Mouse (Mus musculus): ENCODE measurements around the gene Taar8a. TPM values are rescaled to one million over a fixed set of nuclear protein-coding genes. Genes with fewer than 3 reads are reported as not detected.
"Not testable (repeated sequence)": the region's sequence is repeated elsewhere in the genome, so short reads cannot be mapped to it uniquely, and the experiment has no call there.

Taar8a gene
- polyA plus RNA-seq, 1 experiment from 2014 or later: not detected

GRCm38 (mm10) chr10:24080166-24080565 is 3.9 kb downstream of the Taar8a start:
- WGBS: 44% methylated on average over 3 of the region's 3 CpGs
- ATAC-seq (replicated peaks; ENCODE audit: low FRiP score) (peak; percentile 47; the same call in 1 of the 2 replicates), DNase-seq (ENCODE audit: low spot score) (no peak)
- H3K4me3 ChIP-seq (ENCODE audit: low read depth, low read length): no peak overlapping the region
- no peak overlapping the region for H3K9ac ChIP-seq (ENCODE audit: low read depth, low read length)
- no peak overlapping the region for H3K4me2 ChIP-seq
- no peaks in the 10 kb centered on the region for H3K36me3 ChIP-seq (ENCODE audit: control insufficient read depth, insufficient read depth, low read length)
- no peak overlapping the region for H3K27ac ChIP-seq (ENCODE audit: low read depth, low read length)
- H3K4me1 ChIP-seq (replicated peaks; ENCODE audit: control insufficient read depth, insufficient read depth, low read length): no peaks in the 10 kb centered on the region
- no peaks in the 10 kb centered on the region for H3K9me3 ChIP-seq (ENCODE audit: control insufficient read depth, low read length)
- no peaks in the 10 kb centered on the region for H3K27me3 ChIP-seq (replicated peaks; ENCODE audit: control insufficient read depth, insufficient read depth, low read length)

GRCm38 (mm10) chr10:24085936-24086335 is 9.6 kb downstream of the Taar8a start:
- DNase-seq (ENCODE audit: low spot score) (no peak), ATAC-seq (replicated peaks; ENCODE audit: low FRiP score) (no peak)
- Histone ChIP-seq H3K4me1 (replicated peaks; ENCODE audit: control insufficient read depth, insufficient read depth, low read length) (no peaks in the 10 kb centered on the region), H3K4me3 (ENCODE audit: low read depth, low read length) (no peak overlapping the region), H3K27me3 (replicated peaks; ENCODE audit: control insufficient read depth, insufficient read depth, low read length) (no peaks in the 10 kb centered on the region), H3K9ac (ENCODE audit: low read depth, low read length) (no peak overlapping the region), H3K27ac (ENCODE audit: low read depth, low read length) (no peak overlapping the region), H3K9me3 (ENCODE audit: control insufficient read depth, low read length) (no peaks in the 10 kb centered on the region), H3K4me2 (no peak overlapping the region), H3K36me3 (ENCODE audit: control insufficient read depth, insufficient read depth, low read length) (no peaks in the 10 kb centered on the region)
- WGBS: 73% methylated on average over 5 of the region's 5 CpGs

- Histone ChIP-seq H3K4me1 (replicated peaks; ENCODE audit: control insufficient read depth, insufficient read depth, low read length) (no peaks in the 10 kb centered on the region), H3K4me2 (no peak overlapping the region), H3K36me3 (ENCODE audit: control insufficient read depth, insufficient read depth, low read length) (no peaks in the 10 kb centered on the region), H3K27ac (ENCODE audit: low read depth, low read length) (no peak overlapping the region), H3K27me3 (replicated peaks; ENCODE audit: control insufficient read depth, insufficient read depth, low read length) (no peaks in the 10 kb centered on the region), H3K9ac (ENCODE audit: low read depth, low read length) (no peak overlapping the region), H3K4me3 (ENCODE audit: low read depth, low read length) (no peak overlapping the region), H3K9me3 (ENCODE audit: control insufficient read depth, low read length) (no peaks in the 10 kb centered on the region)
- no peak for ATAC-seq (replicated peaks; ENCODE audit: low FRiP score)
- DNase-seq (ENCODE audit: low spot score): no peak
- 48% methylated on average over 5 of the region's 5 CpGs for WGBS
Observed at GRCm38 (mm10) chr10:24086555-24086954, 10.3 kb downstream of the Taar8a start.

GRCm38 (mm10) chr10:24087168-24087567 is 10.9 kb downstream of the Taar8a start:
- WGBS: 88% methylated on average over 2 of the region's 2 CpGs

GRCm38 (mm10) chr10:24092194-24092593 is 15.9 kb downstream of the Taar8a start, which contains the start of gene Taar8b:
Taar8b (minus strand) TSS chr10:24092294.
- H3K4me2 ChIP-seq: no peak within 1 kb of the TSS
- ATAC-seq (replicated peaks; ENCODE audit: low FRiP score) (no peak), DNase-seq (ENCODE audit: low spot score) (no peak)
- H3K9me3 ChIP-seq (ENCODE audit: control insufficient read depth, low read length): no peaks in the 10 kb centered on the region
- no peak within 1 kb of the TSS for H3K9ac ChIP-seq (ENCODE audit: low read depth, low read length)
- H3K4me3 ChIP-seq (ENCODE audit: low read depth, low read length): no peak within 1 kb of the TSS
- H3K27ac ChIP-seq (ENCODE audit: low read depth, low read length): no peak within 1 kb of the TSS
- H3K4me1 ChIP-seq (replicated peaks; ENCODE audit: control insufficient read depth, insufficient read depth, low read length): no peaks in the 10 kb centered on the region
- no peaks in the 10 kb centered on the region for H3K36me3 ChIP-seq (ENCODE audit: control insufficient read depth, insufficient read depth, low read length)
- H3K27me3 ChIP-seq (replicated peaks; ENCODE audit: control insufficient read depth, insufficient read depth, low read length): no peaks in the 10 kb centered on the region
- whole genome bisulfite sequencing: 64% methylated on average over 2 of the region's 2 CpGs

More at GRCm38 (mm10) chr10:24087168-24087567, 10.9 kb downstream of the Taar8a start:
- no peak overlapping the region for H3K27ac ChIP-seq (ENCODE audit: low read depth, low read length)
- ATAC-seq (replicated peaks; ENCODE audit: low FRiP score): no peak
- H3K36me3 ChIP-seq (ENCODE audit: control insufficient read depth, insufficient read depth, low read length): no peaks in the 10 kb centered on the region
- H3K9ac ChIP-seq (ENCODE audit: low read depth, low read length): no peak overlapping the region
- H3K9me3 ChIP-seq (ENCODE audit: control insufficient read depth, low read length): no peaks in the 10 kb centered on the region
- DNase-seq (ENCODE audit: low spot score): no peak
- H3K27me3 ChIP-seq (replicated peaks; ENCODE audit: control insufficient read depth, insufficient read depth, low read length): no peaks in the 10 kb centered on the region
- H3K4me1 ChIP-seq (replicated peaks; ENCODE audit: control insufficient read depth, insufficient read depth, low read length): no peaks in the 10 kb centered on the region
- H3K4me2 ChIP-seq: no peak overlapping the region
- no peak overlapping the region for H3K4me3 ChIP-seq (ENCODE audit: low read depth, low read length)

GRCm38 (mm10) chr10:24097010-24097409 is 20.7 kb downstream of the Taar8a start:
- 57% methylated on average over 2 of the region's 2 CpGs for WGBS
- not testable (repeated sequence) for ATAC-seq (replicated peaks; ENCODE audit: low FRiP score); H3K27me3 ChIP-seq (replicated peaks; ENCODE audit: control insufficient read depth, insufficient read depth, low read length); H3K4me2 ChIP-seq; H3K27ac ChIP-seq (ENCODE audit: low read depth, low read length); DNase-seq (ENCODE audit: low spot score); H3K36me3 ChIP-seq (ENCODE audit: control insufficient read depth, insufficient read depth, low read length); H3K4me3 ChIP-seq (ENCODE audit: low read depth, low read length); H3K4me1 ChIP-seq (replicated peaks; ENCODE audit: control insufficient read depth, insufficient read depth, low read length); H3K9me3 ChIP-seq (ENCODE audit: control insufficient read depth, low read length); H3K9ac ChIP-seq (ENCODE audit: low read depth, low read length)

GRCm38 (mm10) chr10:24101812-24102211 is 25.5 kb downstream of the Taar8a start, which contains the start of gene Taar8c:
Taar8c (minus strand) TSS chr10:24101912.
- not testable (repeated sequence) for H3K9me3 ChIP-seq (ENCODE audit: control insufficient read depth, low read length); H3K27me3 ChIP-seq (replicated peaks; ENCODE audit: control insufficient read depth, insufficient read depth, low read length)
- WGBS: 67% methylated on average over 1 of the region's 3 CpGs

GRCm38 (mm10) chr10:24103299-24103698 is 27.0 kb downstream of the Taar8a start:
- H3K36me3 ChIP-seq (ENCODE audit: control insufficient read depth, insufficient read depth, low read length); H3K27ac ChIP-seq (ENCODE audit: low read depth, low read length); H3K4me2 ChIP-seq; H3K27me3 ChIP-seq (replicated peaks; ENCODE audit: control insufficient read depth, insufficient read depth, low read length); H3K4me3 ChIP-seq (ENCODE audit: low read depth, low read length); H3K9me3 ChIP-seq (ENCODE audit: control insufficient read depth, low read length); DNase-seq (ENCODE audit: low spot score); ATAC-seq (replicated peaks; ENCODE audit: low FRiP score); H3K4me1 ChIP-seq (replicated peaks; ENCODE audit: control insufficient read depth, insufficient read depth, low read length); H3K9ac ChIP-seq (ENCODE audit: low read depth, low read length): not testable (repeated sequence)
- WGBS: 23% methylated on average over 1 of the region's 1 CpGs

More at GRCm38 (mm10) chr10:24101812-24102211, 25.5 kb downstream of the Taar8a start, which contains the start of gene Taar8c:
- H3K4me3 ChIP-seq (ENCODE audit: low read depth, low read length); H3K36me3 ChIP-seq (ENCODE audit: control insufficient read depth, insufficient read depth, low read length); ATAC-seq (replicated peaks; ENCODE audit: low FRiP score); H3K4me1 ChIP-seq (replicated peaks; ENCODE audit: control insufficient read depth, insufficient read depth, low read length); H3K9ac ChIP-seq (ENCODE audit: low read depth, low read length); H3K27ac ChIP-seq (ENCODE audit: low read depth, low read length); H3K4me2 ChIP-seq; DNase-seq (ENCODE audit: low spot score): not testable (repeated sequence)

GRCm38 (mm10) chr10:24107747-24108146 is 31.4 kb downstream of the Taar8a start:
- Histone ChIP-seq H3K4me2 (no peak overlapping the region), H3K36me3 (ENCODE audit: control insufficient read depth, insufficient read depth, low read length) (no peaks in the 10 kb centered on the region), H3K4me3 (ENCODE audit: low read depth, low read length) (no peak overlapping the region), H3K9me3 (ENCODE audit: control insufficient read depth, low read length) (no peaks in the 10 kb centered on the region), H3K9ac (ENCODE audit: low read depth, low read length) (no peak overlapping the region), H3K27me3 (replicated peaks; ENCODE audit: control insufficient read depth, insufficient read depth, low read length) (no peaks in the 10 kb centered on the region), H3K4me1 (replicated peaks; ENCODE audit: control insufficient read depth, insufficient read depth, low read length) (no peaks in the 10 kb centered on the region), H3K27ac (ENCODE audit: low read depth, low read length) (no peak overlapping the region)
- ATAC-seq (replicated peaks; ENCODE audit: low FRiP score): no peak
- DNase-seq (ENCODE audit: low spot score): no peak
- WGBS: 42% methylated on average over 5 of the region's 5 CpGs

Data from liver, embryonic 11.5 days (tissue).